Mouse (Mus musculus) kidney, postnatal 0 days (tissue): Measurements from ENCODE around the gene Gpr141. TPM values are rescaled to one million over a fixed set of nuclear protein-coding genes. Genes with fewer than 3 reads are reported as not detected.

Source experiments
- ATAC-seq: fragments of 200-750 bp; cut with Nextera tagmentation; replicated peaks from 2 replicates; pipeline ENCODE4 v1.8.0; 2017; ENCODE audit warnings: low read depth, moderate number of reproducible peaks, moderate TSS enrichment, moderate library complexity; ENCODE audit not compliant: low FRiP score
- DNase-seq: peaks from one replicate; pipeline ENCODE4 v3.0.0-alpha.2; 2016; ENCODE audit warnings: low spot score
- H3K27ac ChIP-seq: fragments of 300-500 bp; sonication (generic); 2 replicates; pipeline ENCODE4 v1.5.1; 2014; ENCODE audit warnings: mild to moderate bottlenecking
- H3K27me3 ChIP-seq: fragments of 300-500 bp; sonication (generic); 2 replicates; pipeline ENCODE4 v1.6.1; 2014; ENCODE audit warnings: low read length, mixed read lengths; ENCODE audit not compliant: insufficient read depth
- H3K36me3 ChIP-seq: fragments of 300-500 bp; sonication (generic); 2 replicates; pipeline ENCODE4 v1.6.1; 2014; ENCODE audit warnings: low read length, mixed read lengths; ENCODE audit not compliant: insufficient read depth
- H3K4me1 ChIP-seq: fragments of 300-500 bp; sonication (generic); replicated peaks from 2 replicates; pipeline ENCODE4 v1.6.1; 2014; ENCODE audit warnings: antibody characterized with exemption, low read length, mixed read lengths; ENCODE audit not compliant: insufficient read depth
- H3K4me2 ChIP-seq: fragments of 300-500 bp; sonication (generic); 2 replicates; pipeline ENCODE4 v1.6.1; 2014; ENCODE audit warnings: mild to moderate bottlenecking, low read length, moderate library complexity, mixed read lengths
- H3K4me3 ChIP-seq: fragments of 300-500 bp; sonication (generic); replicated peaks from 2 replicates; pipeline ENCODE4 v1.5.1; 2014; ENCODE audit warnings: low read depth, low read length
- H3K9ac ChIP-seq: fragments of 300-500 bp; sonication (generic); 2 replicates; pipeline ENCODE4 v1.6.1; 2014; ENCODE audit warnings: low read depth, low read length
- H3K9me3 ChIP-seq: fragments of 300-500 bp; sonication (generic); replicated peaks from 2 replicates; pipeline ENCODE4 v1.6.1; 2016; ENCODE audit warnings: low read length, inconsistent platforms, mixed read lengths
- CTCF ChIP-seq: IDR thresholded peaks from 2 replicates; pipeline ENCODE4 v1.5.1; 2016; ENCODE audit warnings: antibody characterized with exemption, low read depth, mild to moderate bottlenecking, moderate library complexity
- WGBS: fragments of 180-500 bp; shearing (Covaris S2); extraction: QIAGEN DNeasy Blood & Tissue Kit; methylation state at CpG from one replicate; pipeline ENCODE4 v1.1.7; 2014; 5-methylcytosine and 5-hydroxymethylcytosine counted together
- polyA plus RNA-seq: library from polyadenylated mRNA; unstranded; fragments of >200 nt; fragmentation: Nextera tagmentation; extraction: Ambion mirVana; gene quantifications from 2 replicates; pipeline ENCODE4 v1.2.1, GENCODE M21; 2015

Gpr141 gene
- polyA plus RNA-seq, 1 experiment from 2014 or later, result 0.13 TPM

DNA sequence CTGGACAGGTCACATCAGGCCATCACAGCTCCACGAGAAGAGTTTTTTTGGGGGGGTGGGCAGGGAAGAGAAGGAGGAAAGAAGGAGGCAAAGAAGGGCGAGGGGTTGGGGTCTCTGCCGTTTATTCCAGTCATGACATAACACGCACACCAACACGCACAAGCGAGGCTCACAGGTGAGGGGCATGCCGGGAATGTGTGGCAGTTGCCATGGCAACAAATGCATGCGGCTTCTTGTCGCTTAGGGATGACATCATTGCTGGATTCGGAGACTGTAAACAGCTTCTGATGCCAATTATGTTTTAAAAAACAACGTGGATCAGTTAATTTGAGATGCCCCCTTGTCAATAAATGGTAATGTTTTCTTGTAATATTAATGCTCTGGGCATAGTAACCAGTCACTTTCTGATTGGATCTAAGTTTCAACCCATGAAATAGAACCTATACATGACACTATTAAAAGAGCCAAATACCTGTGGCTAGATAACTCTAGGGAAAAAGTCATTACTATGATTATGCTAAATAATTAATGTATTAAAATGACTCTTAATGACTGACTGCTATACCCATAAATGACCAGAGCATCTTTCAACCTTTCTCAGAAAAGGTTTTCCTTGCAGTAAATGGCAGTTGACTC is 122.5 kb downstream of the Gpr141 start:
- Histone ChIP-seq H3K9me3 (no peaks in the 10 kb centered on the region), H3K36me3 (no peaks in the 10 kb centered on the region), H3K4me3 (no peak overlapping the region), H3K9ac (no peak overlapping the region), H3K4me1 (no peaks in the 10 kb centered on the region), H3K4me2 (no peak overlapping the region), H3K27me3 (no peaks in the 10 kb centered on the region), H3K27ac (no peak overlapping the region)
- 69% methylated on average over 11 of the region's 11 CpGs for WGBS
- no peak for DNase-seq
- no peak for ATAC-seq
- TF ChIP-seq CTCF, result no peak

DNA sequence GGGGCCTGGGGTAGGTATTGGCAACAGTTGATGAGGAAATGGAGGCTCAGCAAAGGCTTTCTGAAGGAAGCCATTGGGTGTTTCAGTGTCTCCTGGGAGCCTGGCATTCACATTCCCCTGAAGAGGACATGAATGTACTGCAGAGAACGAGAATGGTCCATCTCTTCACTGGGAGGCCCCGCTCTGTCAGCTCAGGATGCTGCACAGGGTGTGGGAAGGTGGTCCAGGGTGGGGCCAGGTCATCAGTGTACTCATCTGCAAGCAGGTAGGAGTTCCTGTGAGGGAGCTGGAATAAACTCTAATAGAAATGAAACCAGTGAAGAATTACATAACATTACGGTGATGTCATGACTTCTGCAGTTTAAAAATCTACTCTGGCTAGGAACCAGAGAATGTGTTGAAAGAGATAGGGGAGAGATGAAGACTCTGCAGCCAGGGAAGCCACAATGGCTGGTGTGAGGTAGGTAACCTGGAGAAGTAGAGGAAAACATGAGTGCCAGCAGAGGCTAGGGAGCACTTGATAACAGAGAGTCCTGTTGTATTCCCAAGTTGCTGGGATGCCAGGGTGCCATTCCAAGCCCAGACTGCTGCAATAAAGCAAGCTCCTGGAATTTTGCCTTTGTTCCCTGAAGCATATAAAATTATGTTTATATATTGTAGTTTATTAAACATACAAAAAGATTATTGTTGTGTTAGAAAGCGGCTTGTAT is 123.2 kb downstream of the Gpr141 start:
- no peak overlapping the region for H3K4me2 ChIP-seq
- no peak for ATAC-seq
- no peak for DNase-seq
- no peak overlapping the region for H3K9ac ChIP-seq
- no peaks in the 10 kb centered on the region for H3K27me3 ChIP-seq
- H3K36me3 ChIP-seq, result no peaks in the 10 kb centered on the region
- TF ChIP-seq CTCF, result no peak
- no peaks in the 10 kb centered on the region for H3K9me3 ChIP-seq
- 82% methylated on average over 4 of the region's 4 CpGs for WGBS
- H3K27ac ChIP-seq, result no peak overlapping the region
- H3K4me3 ChIP-seq, result no peak overlapping the region
- H3K4me1 ChIP-seq, result no peaks in the 10 kb centered on the region

Other genes starting within 250 kb of the Gpr141 start
- gene Epdr1, start 204.3 kb downstream of the Gpr141 start, polyA plus RNA-seq, result 30.1 and 32.3 TPM in 2 replicates
- gene Sfrp4, start 201.2 kb downstream of the Gpr141 start, polyA plus RNA-seq, result 0.96 and 0.99 TPM in 2 replicates
- not detected in 2 replicates for gene Nme8, start 126.5 kb downstream of the Gpr141 start, polyA plus RNA-seq